Mouse (Mus musculus) heart, embryonic 12.5 days (tissue): ENCODE measurements around the gene Mlh1. TPM values are rescaled to one million over a fixed set of nuclear protein-coding genes. Genes with fewer than 3 reads are reported as not detected.

Experiments
- ATAC-seq: fragments of 200-750 bp; cut with Nextera tagmentation; 2 replicates; pipeline ENCODE4 v1.8.0; 2017; ENCODE audit warnings: moderate TSS enrichment, moderate library complexity; ENCODE audit not compliant: insufficient number of reproducible peaks, low FRiP score
- H3K27ac ChIP-seq: fragments of 300-500 bp; sonication (generic); 2 replicates; pipeline ENCODE4 v1.5.1; 2016; ENCODE audit warnings: mild to moderate bottlenecking, moderate library complexity; ENCODE audit not compliant: poor library complexity, severe bottlenecking
- H3K27me3 ChIP-seq: fragments of 300-500 bp; sonication (generic); replicated peaks from 2 replicates; pipeline ENCODE4 v1.6.1; 2016; ENCODE audit warnings: mild to moderate bottlenecking, moderate library complexity
- H3K36me3 ChIP-seq: fragments of 300-500 bp; sonication (generic); 2 replicates; pipeline ENCODE4 v1.6.1; 2016; ENCODE audit warnings: mild to moderate bottlenecking, moderate library complexity
- H3K4me1 ChIP-seq: fragments of 300-500 bp; sonication (generic); replicated peaks from 2 replicates; pipeline ENCODE4 v1.6.1; 2016; ENCODE audit warnings: mild to moderate bottlenecking
- H3K4me2 ChIP-seq: fragments of 300-500 bp; sonication (generic); 2 replicates; pipeline ENCODE4 v1.6.1; 2016; ENCODE audit warnings: mild to moderate bottlenecking, moderate library complexity
- H3K4me3 ChIP-seq: fragments of 300-500 bp; sonication (generic); 2 replicates; pipeline ENCODE4 v1.5.1; 2016; ENCODE audit warnings: mild to moderate bottlenecking
- H3K9ac ChIP-seq: fragments of 300-500 bp; sonication (generic); 2 replicates; pipeline ENCODE4 v1.6.1; 2016; ENCODE audit warnings: mild to moderate bottlenecking, moderate library complexity
- H3K9me3 ChIP-seq: fragments of 300-500 bp; sonication (generic); replicated peaks from 2 replicates; pipeline ENCODE4 v1.6.1; 2016; ENCODE audit warnings: mild to moderate bottlenecking, moderate library complexity
- WGBS: fragments of 180-500 bp; shearing (Covaris S2); methylation state at CpG from one replicate; pipeline ENCODE4 v1.1.7; 2016; 5-methylcytosine and 5-hydroxymethylcytosine counted together
- polyA plus RNA-seq: library from polyadenylated mRNA; unstranded; fragments of >200 nt; fragmentation: Nextera tagmentation; extraction: Ambion mirVana; gene quantifications from 2 replicates; pipeline ENCODE4 v1.2.1, GENCODE M21; 2016

Mlh1 gene
- polyA plus RNA-seq, 1 experiment from 2014 or later, result 39.3 TPM

DNA sequence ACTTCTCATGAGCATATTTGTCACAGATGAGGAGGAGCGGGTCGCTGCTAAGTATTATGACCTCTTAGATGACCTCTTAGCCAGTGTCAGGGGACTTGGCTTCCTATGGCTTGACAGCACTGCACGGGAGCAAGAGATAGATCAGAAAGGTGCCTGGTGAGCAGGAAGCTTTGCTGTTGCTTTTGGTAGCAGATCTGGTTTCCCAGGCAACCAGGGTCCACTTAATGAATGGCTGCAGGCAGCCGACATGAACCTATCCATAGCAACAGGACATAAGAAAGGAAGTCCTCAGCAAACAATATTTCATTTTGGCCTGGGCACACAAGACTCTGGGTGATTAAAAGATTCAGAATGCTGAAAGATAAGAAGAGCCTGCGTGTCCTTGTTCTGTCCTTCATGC is 14.1 kb upstream of the Mlh1 start:
- Histone ChIP-seq H3K27ac (no peak overlapping the region), H3K36me3 (no peaks in the 10 kb centered on the region), H3K9ac (no peak overlapping the region), H3K9me3 (no peaks in the 10 kb centered on the region), H3K4me2 (no peak overlapping the region; the same call in 1 of the 2 replicates), H3K27me3 (no peaks in the 10 kb centered on the region), H3K4me3 (no peak overlapping the region), H3K4me1 (peaks cover 15% of the 10 kb centered on the region)
- 12% methylated on average over 5 of the region's 5 CpGs for WGBS
- ATAC-seq, result no peak

DNA sequence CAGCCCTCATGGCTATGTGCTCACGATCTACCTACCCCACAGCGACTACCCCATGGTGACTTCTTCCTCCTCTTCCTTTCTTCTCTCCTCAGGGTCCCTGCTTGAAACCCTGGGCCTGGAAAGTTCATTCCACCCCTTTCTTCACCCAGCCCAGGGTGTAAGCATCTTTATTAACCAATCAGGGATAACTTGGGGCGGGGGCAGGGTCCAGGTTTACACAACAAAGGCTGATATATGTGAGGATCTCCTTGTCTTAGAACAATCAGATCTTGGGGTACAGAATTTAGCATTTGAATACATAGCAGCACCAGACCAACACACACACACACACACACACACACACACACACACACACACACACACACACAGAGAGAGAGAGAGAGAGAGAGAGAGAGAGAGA is 13.5 kb upstream of the Mlh1 start:
- H3K9ac ChIP-seq, result no peak overlapping the region
- ATAC-seq, result no peak
- H3K36me3 ChIP-seq, result no peaks in the 10 kb centered on the region
- H3K4me3 ChIP-seq, result no peak overlapping the region
- no peaks in the 10 kb centered on the region for H3K27me3 ChIP-seq
- no peak overlapping the region for H3K27ac ChIP-seq
- H3K9me3 ChIP-seq, result no peaks in the 10 kb centered on the region
- peaks cover 15% of the 10 kb centered on the region for H3K4me1 ChIP-seq
- H3K4me2 ChIP-seq, result no peak overlapping the region
- WGBS, result 61% methylated on average over 3 of the region's 3 CpGs

DNA sequence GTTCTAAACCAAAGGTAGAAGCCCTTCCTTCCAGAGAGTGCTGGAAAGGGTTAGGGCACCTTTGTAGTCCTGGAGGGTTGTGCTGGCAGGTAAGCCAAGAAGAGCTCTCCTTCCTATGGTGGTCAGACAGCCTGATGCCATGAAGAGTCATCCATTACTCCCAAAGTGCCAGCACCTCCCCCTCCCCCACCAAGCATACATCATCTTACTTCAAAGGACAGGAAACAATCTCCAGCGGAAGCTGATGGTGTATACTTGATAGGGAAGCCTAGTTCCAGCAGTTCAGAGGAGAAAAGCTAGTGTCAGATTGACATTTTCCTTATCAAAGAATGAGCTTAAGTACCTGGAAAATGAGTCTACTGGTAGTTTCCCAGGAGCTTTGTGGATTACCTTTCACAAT is 3.6 kb upstream of the Mlh1 start:
- Histone ChIP-seq H3K27ac (no peak overlapping the region), H3K36me3 (peaks cover 36% of the 10 kb centered on the region), H3K9me3 (no peaks in the 10 kb centered on the region), H3K9ac (0 out of 2 replicates have a peak overlapping the region, but pooled peaks have one; percentile 20), H3K4me1 (peaks cover 32% of the 10 kb centered on the region), H3K4me3 (peak overlapping the region; percentile 5; the same call in 1 of the 2 replicates), H3K27me3 (no peaks in the 10 kb centered on the region), H3K4me2 (peak overlapping the region; percentile 61)
- whole genome bisulfite sequencing, result 19% methylated on average over 1 of the region's 1 CpGs
- no peak for ATAC-seq

DNA sequence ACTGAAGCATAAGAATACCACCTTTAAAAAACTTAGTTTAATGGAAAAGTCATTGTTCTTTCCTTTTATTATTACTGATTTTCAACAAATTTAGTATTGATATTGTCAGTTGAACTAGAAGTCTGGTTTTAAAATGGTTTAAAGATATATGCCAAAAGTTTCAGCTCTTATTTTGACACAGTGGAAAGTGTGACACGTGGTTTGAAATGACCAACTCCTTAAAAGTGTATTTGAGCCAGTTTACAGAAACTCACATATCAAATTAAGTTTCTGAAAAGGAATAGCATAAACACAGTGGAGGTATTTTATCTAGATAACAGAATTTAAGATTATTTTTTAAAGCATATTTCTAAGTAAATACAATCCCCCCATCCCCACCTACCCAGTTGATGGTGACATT is 2.4 kb upstream of the Mlh1 start:
- H3K9ac ChIP-seq, result no peak overlapping the region
- H3K27ac ChIP-seq, result no peak overlapping the region
- no peak for ATAC-seq
- no peak overlapping the region for H3K4me3 ChIP-seq
- no peak overlapping the region for H3K4me2 ChIP-seq
- H3K27me3 ChIP-seq, result no peaks in the 10 kb centered on the region
- H3K36me3 ChIP-seq, result peaks cover 27% of the 10 kb centered on the region
- peaks cover 32% of the 10 kb centered on the region for H3K4me1 ChIP-seq
- no peaks in the 10 kb centered on the region for H3K9me3 ChIP-seq
- WGBS, result 91% methylated on average over 1 of the region's 1 CpGs

DNA sequence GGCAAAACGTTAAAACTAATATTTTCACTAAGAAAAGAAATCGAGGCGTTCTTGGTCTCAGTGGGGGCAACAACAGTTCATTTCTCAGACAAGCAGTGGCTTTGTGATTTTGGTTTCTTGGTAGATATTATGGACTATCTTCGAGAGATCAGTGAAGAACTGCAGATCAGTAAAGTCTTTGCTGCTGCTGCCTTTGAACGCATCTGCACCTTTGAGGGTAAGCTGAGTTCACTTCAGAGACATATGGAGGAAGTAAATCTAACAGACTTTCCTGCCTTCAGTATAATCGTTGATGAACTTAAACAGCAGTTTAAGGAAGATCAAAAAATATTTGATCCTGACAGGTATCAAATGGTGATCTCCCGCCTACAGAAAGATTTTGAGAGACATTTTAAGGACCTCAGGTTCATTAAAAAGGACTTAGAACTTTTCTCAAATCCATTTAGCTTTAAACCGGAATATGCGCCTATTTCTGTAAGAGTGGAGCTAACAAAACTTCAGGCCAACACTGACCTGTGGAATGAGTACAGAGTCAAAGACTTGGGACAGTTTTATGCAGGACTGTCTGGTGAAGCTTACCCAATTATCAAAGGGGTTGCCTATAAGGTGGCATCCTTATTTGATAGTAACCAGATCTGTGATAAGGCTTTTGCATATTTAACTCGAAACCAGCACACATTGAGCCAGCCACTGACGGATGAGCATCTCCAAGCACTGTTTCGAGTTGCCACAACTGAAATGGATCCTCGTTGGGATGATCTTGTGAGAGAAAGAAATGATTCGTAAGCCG is 1.6 kb upstream of the Mlh1 start:
- peak overlapping the region; percentile 95 for H3K9ac ChIP-seq
- no peak overlapping the region for H3K27ac ChIP-seq
- ATAC-seq, result no peak
- peak overlapping the region; percentile 85 for H3K4me3 ChIP-seq
- H3K4me2 ChIP-seq, result peak overlapping the region; percentile 92
- H3K36me3 ChIP-seq, result peaks cover 20% of the 10 kb centered on the region
- H3K27me3 ChIP-seq, result no peaks in the 10 kb centered on the region
- no peaks in the 10 kb centered on the region for H3K9me3 ChIP-seq
- WGBS, result 66% methylated on average over 15 of the region's 15 CpGs
- H3K4me1 ChIP-seq, result peaks cover 32% of the 10 kb centered on the region

DNA sequence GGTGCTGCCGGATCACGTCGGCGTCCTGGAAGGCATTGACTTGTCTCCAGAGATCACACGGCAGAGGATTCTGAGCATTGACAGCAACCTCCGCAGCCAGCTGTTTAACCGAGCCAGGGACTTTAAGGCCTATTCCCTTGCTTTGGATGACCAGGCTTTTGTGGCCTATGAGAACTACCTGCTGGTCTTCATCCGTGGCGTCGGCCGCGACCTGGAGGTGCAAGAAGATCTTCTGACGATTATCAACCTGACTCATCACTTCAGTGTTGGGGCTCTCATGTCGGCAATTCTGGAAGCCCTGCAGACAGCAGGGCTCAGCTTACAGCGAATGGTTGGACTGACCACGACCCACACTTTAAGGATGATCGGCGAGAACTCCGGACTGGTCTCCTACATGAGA is 765 bp upstream of the Mlh1 start:
- Histone ChIP-seq H3K9ac (peak overlapping the region; percentile 95), H3K36me3 (peaks cover 20% of the 10 kb centered on the region), H3K4me3 (peak overlapping the region; percentile 85), H3K4me2 (peak overlapping the region; percentile 92), H3K9me3 (no peaks in the 10 kb centered on the region), H3K27ac (peak overlapping the region; percentile 98), H3K27me3 (no peaks in the 10 kb centered on the region), H3K4me1 (peaks cover 32% of the 10 kb centered on the region)
- WGBS, result 10% methylated on average over 19 of the region's 19 CpGs
- no peak for ATAC-seq

DNA sequence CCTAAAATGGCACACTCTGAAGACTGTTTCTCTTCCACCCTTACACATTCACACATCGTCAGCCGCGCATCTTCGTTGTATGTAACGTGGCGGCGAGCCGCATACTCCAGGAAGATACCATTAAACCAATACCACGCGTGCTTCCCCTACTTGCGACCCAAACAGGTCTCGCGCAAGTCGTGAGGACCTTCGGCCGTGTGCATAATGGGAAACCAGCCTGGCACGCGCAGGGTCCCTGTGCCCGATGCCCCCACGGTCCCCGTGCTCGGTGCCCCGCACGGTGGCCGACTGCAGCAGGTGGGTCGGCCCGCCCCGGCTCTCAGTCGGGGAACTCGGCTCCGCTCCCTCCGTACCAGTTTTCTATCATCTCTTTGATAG is 546 bp downstream of the Mlh1 start:
- H3K4me2 ChIP-seq, result peak overlapping the region; percentile 63
- peaks cover 26% of the 10 kb centered on the region for H3K4me1 ChIP-seq
- H3K9ac ChIP-seq, result peak overlapping the region; percentile 87
- under 1% methylated on average over 32 of the region's 32 CpGs for WGBS
- H3K36me3 ChIP-seq, result peaks cover 26% of the 10 kb centered on the region
- ATAC-seq, result peak; percentile 63
- no peaks in the 10 kb centered on the region for H3K9me3 ChIP-seq
- H3K4me3 ChIP-seq, result peak overlapping the region; percentile 85
- H3K27me3 ChIP-seq, result no peaks in the 10 kb centered on the region
- H3K27ac ChIP-seq, result peak overlapping the region; percentile 94

DNA sequence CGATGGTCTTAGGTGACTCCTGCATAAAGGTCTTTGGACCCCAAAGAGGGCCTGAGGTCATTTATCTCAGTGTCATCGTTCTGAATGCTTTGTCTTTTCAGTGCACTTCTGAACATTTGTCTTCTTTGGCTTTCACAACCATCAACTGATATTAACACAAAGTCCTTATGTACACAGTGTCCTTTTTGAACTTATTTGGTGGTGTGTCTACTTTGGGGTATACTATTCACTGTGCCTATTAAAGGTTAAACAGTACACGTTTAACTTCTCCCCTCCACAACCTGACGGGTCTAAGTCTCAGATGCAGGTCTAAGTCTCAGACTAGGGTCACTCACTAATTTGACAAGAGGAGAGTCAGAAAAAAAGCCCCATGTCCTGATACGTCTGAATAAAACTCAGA is 985 bp downstream of the Mlh1 start:
- peak overlapping the region; percentile 94 for H3K27ac ChIP-seq
- peaks cover 28% of the 10 kb centered on the region for H3K36me3 ChIP-seq
- H3K9me3 ChIP-seq, result no peaks in the 10 kb centered on the region
- peaks cover 23% of the 10 kb centered on the region for H3K4me1 ChIP-seq
- no peaks in the 10 kb centered on the region for H3K27me3 ChIP-seq
- 15% methylated on average over 5 of the region's 5 CpGs for WGBS
- peak overlapping the region; percentile 63 for H3K4me2 ChIP-seq
- H3K4me3 ChIP-seq, result peak overlapping the region; percentile 85
- no peak for ATAC-seq
- H3K9ac ChIP-seq, result peak overlapping the region; percentile 87

DNA sequence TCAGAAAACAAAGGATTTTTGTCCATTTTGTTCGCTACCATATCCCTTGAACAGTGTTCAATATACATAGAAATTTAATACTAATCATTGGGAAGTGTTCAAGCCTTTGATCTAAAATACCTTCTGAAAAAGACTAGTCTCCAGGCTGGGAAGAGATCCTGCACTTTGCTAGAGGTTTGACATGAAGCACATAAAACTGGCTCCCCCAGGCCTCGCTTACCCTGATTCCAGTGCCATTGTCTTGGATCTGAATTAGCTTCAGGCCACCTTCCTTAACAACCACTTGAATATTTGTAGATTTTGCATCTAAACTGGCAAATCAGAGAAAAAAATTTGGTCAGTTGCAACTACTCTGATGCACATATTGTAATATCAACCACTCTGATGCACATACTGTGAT is 3.6 kb downstream of the Mlh1 start:
- H3K36me3 ChIP-seq, result peaks cover 38% of the 10 kb centered on the region
- H3K27me3 ChIP-seq, result no peaks in the 10 kb centered on the region
- ATAC-seq, result no peak
- H3K4me1 ChIP-seq, result peaks cover 8% of the 10 kb centered on the region
- no peak overlapping the region for H3K4me2 ChIP-seq
- WGBS, result 96% methylated on average over 2 of the region's 2 CpGs
- H3K9me3 ChIP-seq, result no peaks in the 10 kb centered on the region
- H3K27ac ChIP-seq, result no peak overlapping the region
- H3K9ac ChIP-seq, result no peak overlapping the region
- H3K4me3 ChIP-seq, result no peak overlapping the region

DNA sequence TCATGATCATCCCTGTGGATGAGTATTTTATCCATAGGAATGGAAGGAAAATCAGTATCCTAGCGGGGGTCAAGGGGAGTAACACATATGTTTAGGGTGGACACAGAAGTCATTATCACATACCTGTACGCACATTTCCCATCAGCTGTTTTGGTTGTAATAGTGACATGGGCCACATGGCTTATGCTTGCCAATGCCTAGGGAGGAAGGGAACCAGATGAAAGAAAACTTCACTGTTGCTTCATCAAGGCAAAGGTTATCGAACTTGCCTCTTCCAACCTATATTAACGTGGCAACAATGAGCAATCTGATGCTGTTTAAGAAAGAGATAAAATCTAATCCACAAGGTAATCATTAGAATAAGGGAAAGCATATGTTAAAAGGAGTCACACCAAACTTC is 10.2 kb downstream of the Mlh1 start:
- peaks cover 74% of the 10 kb centered on the region for H3K36me3 ChIP-seq
- no peak overlapping the region for H3K9ac ChIP-seq
- no peak overlapping the region for H3K4me3 ChIP-seq
- 94% methylated on average over 4 of the region's 4 CpGs for WGBS
- no peaks in the 10 kb centered on the region for H3K4me1 ChIP-seq
- H3K27me3 ChIP-seq, result no peaks in the 10 kb centered on the region
- ATAC-seq, result no peak
- no peak overlapping the region for H3K27ac ChIP-seq
- H3K4me2 ChIP-seq, result no peak overlapping the region
- H3K9me3 ChIP-seq, result no peaks in the 10 kb centered on the region

DNA sequence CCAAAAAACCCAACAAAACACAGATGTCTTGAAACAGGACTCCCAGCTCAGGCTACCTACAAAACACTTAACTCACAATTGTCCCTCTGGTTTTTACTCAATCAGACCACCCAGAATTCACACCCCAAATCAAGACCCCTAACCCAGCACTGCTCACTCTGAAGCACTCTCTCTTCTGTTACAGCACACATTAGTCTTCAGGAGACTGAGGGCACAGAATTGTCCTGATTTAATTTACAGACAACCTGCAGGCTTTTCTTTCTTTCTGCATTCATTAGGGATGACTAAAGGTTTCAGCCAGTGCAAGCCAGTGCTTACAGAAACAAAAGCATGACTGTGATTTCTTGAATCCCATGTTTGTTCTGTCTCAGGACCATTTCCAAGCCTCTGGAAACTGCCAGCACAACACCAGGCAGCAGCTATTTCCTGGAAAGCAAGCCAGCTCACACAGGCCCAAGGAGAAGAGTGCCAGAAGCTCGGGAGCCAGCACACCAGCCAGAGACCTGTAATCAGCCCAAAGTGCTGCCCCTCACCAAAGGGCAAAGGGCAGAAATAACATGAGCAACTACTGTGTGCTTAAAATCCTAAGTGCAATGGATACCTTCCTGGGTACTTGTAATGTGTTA is 11.1 kb downstream of the Mlh1 start:
- H3K27me3 ChIP-seq, result no peaks in the 10 kb centered on the region
- 39% methylated on average over 1 of the region's 1 CpGs for WGBS
- no peak for ATAC-seq
- H3K4me1 ChIP-seq, result no peaks in the 10 kb centered on the region
- no peak overlapping the region for H3K9ac ChIP-seq
- H3K9me3 ChIP-seq, result no peaks in the 10 kb centered on the region
- H3K4me3 ChIP-seq, result no peak overlapping the region
- H3K27ac ChIP-seq, result peak overlapping the region; percentile 5; the same call in 1 of the 2 replicates
- H3K4me2 ChIP-seq, result no peak overlapping the region
- H3K36me3 ChIP-seq, result peaks cover 74% of the 10 kb centered on the region
